Mouse (Mus musculus): ENCODE results near the gene Twf1. TPM values are rescaled to one million over a fixed set of nuclear protein-coding genes. Genes with fewer than 3 reads are reported as not detected.

Twf1 gene
- total and polyA plus RNA-seq, 3 experiments, result 10.4 to 37.0 (median 30.1) TPM

DNA sequence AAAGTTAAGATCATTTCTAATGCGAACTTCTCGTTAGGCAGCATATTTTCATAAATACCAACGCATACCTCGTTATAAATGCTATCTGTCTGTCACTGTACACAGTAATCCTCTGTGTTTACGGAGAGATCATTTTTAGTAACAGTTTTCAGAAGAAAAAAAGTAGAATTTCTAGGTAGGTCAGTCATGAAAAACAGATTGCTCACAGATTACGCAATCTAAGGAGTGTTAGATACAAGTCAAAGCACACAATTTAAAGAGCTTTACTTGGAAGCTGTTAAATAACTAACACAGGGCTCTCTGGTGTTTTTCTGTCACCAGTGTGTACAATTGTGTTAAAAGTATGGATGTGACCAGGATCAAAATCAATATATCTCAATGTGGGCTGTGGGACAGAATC lies 56.7 kb downstream of the Twf1 start:
- no peak for TF ChIP-seq SIN3A (IDR thresholded peaks at IDR 0.05; ENCODE audit: low read length)
- no peak for TF ChIP-seq MAX (IDR thresholded peaks at IDR 0.05; ENCODE audit: low read length)
- TF ChIP-seq ELF1 (IDR thresholded peaks at IDR 0.05; ENCODE audit: low read depth, low read length), result no peak
- TF ChIP-seq MXI1 (IDR thresholded peaks at IDR 0.05; ENCODE audit: low read depth, low read length), result no peak
- no peak for TF ChIP-seq IRF4 (IDR thresholded peaks at IDR 0.05; ENCODE audit: low read depth, low read length)
- no peak for TF ChIP-seq USF1 (IDR thresholded peaks at IDR 0.05; ENCODE audit: low read depth, low read length)
- no peak for TF ChIP-seq CHD1 (IDR thresholded peaks at IDR 0.05; ENCODE audit: low read depth, low read length)
- TF ChIP-seq MAZ (IDR thresholded peaks at IDR 0.05; ENCODE audit: low read depth, low read length), result no peak
- no peak for TF ChIP-seq GABPA (IDR thresholded peaks at IDR 0.05; ENCODE audit: insufficient replicate concordance, low read depth, low read length)
- no peak for TF ChIP-seq HCFC1 (IDR thresholded peaks at IDR 0.05; ENCODE audit: low read depth, low read length)
- TF ChIP-seq ZKSCAN1 (IDR thresholded peaks at IDR 0.05; ENCODE audit: borderline replicate concordance, low read depth, low read length), result no peak
- dilution Hi-C loops (cut with MboI; ENCODE audit: extremely low pct_ligation_motif_present, extremely low pct_unique_long_range_greater_than_20kb, low sequenced_read_pairs), result no loop called here
- H3K4me3 ChIP-seq (replicated peaks in 1 of 3; ENCODE audit: low read depth in 2 of 3, low read length in 2 of 3, poor library complexity in 1 of 3), result no peak overlapping the region

GRCm38 (mm10) chr15:94532306-94532705 lies 57.4 kb downstream of the Twf1 start:
- dilution Hi-C loops (cut with MboI; ENCODE audit: extremely low pct_ligation_motif_present, extremely low pct_unique_long_range_greater_than_20kb, low sequenced_read_pairs) (no loop called here), in situ Hi-C loops (cut with MboI; ENCODE audit: low pct_ligation_motif_present, low pct_unique_long_range_greater_than_20kb, low sequenced_read_pairs) (loop anchor here (10.0 to 25.0 kb wide), 3 partner anchors 170 to 995 kb away; no protein-coding TSS in a partner anchor)
- TF ChIP-seq ETS1 (conservative IDR thresholded peaks at IDR 0.05; ENCODE audit: low read depth, low read length) (no peak), ZNF384 (IDR thresholded peaks at IDR 0.05; ENCODE audit: low read depth, low read length) (no peak), USF1 (IDR thresholded peaks at IDR 0.05; ENCODE audit: low read depth, low read length) (no peak), USF2 (conservative IDR thresholded peaks at IDR 0.05; ENCODE audit: low read depth, low read length) (no peak), RAD21 (IDR thresholded peaks at IDR 0.05; ENCODE audit: low read depth, low read length) (no peak), NRF1 (IDR thresholded peaks at IDR 0.05; ENCODE audit: low read depth, low read length) (no peak), SMC3 (IDR thresholded peaks at IDR 0.05; ENCODE audit: low read depth, low read length) (no peak), ELF1 (IDR thresholded peaks at IDR 0.05; ENCODE audit: low read depth, low read length) (no peak), JUND (conservative IDR thresholded peaks at IDR 0.05; ENCODE audit: low read depth, low read length) (no peak), HCFC1 (IDR thresholded peaks at IDR 0.05; ENCODE audit: low read depth, low read length) (no peak), POLR2AphosphoS2 (IDR thresholded peaks at IDR 0.05; ENCODE audit: low read depth, low read length) (no peak), CTCF (conservative IDR thresholded peaks at IDR 0.05 in 1 of 2, IDR thresholded peaks at IDR 0.05 in 1 of 2; ENCODE audit: low read depth in 2 of 2, low read length in 2 of 2) (no peak), ZC3H11A (IDR thresholded peaks at IDR 0.05; ENCODE audit: low read depth, low read length) (no peak), IRF4 (IDR thresholded peaks at IDR 0.05; ENCODE audit: low read depth, low read length) (no peak), EP300 (IDR thresholded peaks at IDR 0.05; ENCODE audit: low read length) (no peak), UBTF (IDR thresholded peaks at IDR 0.05; ENCODE audit: low read depth, low read length) (no peak), MAX (IDR thresholded peaks at IDR 0.05; ENCODE audit: low read length) (no peak), ZKSCAN1 (IDR thresholded peaks at IDR 0.05; ENCODE audit: borderline replicate concordance, low read depth, low read length) (no peak), CHD1 (IDR thresholded peaks at IDR 0.05; ENCODE audit: low read depth, low read length) (no peak)
- Histone ChIP-seq H3K4me2 (ENCODE audit: insufficient read depth, low read depth, poor library complexity, severe bottlenecking) (no peak overlapping the region), H3K36me3 (replicated peaks in 1 of 2; ENCODE audit: control insufficient read depth in 1 of 2, insufficient read depth in 1 of 2, low read length in 1 of 2) (peaks cover 37 to 77% of the 10 kb centered on the region in 2 experiments), H3K27me3 (replicated peaks) (no peaks in the 10 kb centered on the region), H3K9ac (ENCODE audit: insufficient read depth, low read depth) (no peak overlapping the region), H3K4me1 (ENCODE audit: control insufficient read depth in 1 of 2, insufficient read depth in 2 of 2) (no peaks in the 10 kb centered on the region), H3K79me2 (replicated peaks; ENCODE audit: control insufficient read depth, extremely low read depth, insufficient read depth, poor library complexity, severe bottlenecking) (no peaks in the 10 kb centered on the region), H3K4me3 (replicated peaks in 1 of 3; ENCODE audit: low read depth in 2 of 3, low read length in 2 of 3, poor library complexity in 1 of 3) (no peak overlapping the region), H3K9me3 (replicated peaks; ENCODE audit: low read length) (no peaks in the 10 kb centered on the region), H3K27ac (ENCODE audit: insufficient read depth, low read depth) (no peak overlapping the region)
- DNase-seq (ENCODE audit: extremely low read depth), result no peak

More for the DNA sequence above, 56.7 kb downstream of the Twf1 start:
- in situ Hi-C loops (cut with MboI; ENCODE audit: low pct_ligation_motif_present, low pct_unique_long_range_greater_than_20kb, low sequenced_read_pairs), result loop anchor here (10.0 to 25.0 kb wide), 3 partner anchors 171 to 996 kb away; no protein-coding TSS in a partner anchor
- Histone ChIP-seq H3K9ac (ENCODE audit: insufficient read depth, low read depth) (no peak overlapping the region), H3K27ac (ENCODE audit: insufficient read depth, low read depth) (no peak overlapping the region), H3K4me2 (ENCODE audit: insufficient read depth, low read depth, poor library complexity, severe bottlenecking) (no peak overlapping the region), H3K79me2 (replicated peaks; ENCODE audit: control insufficient read depth, extremely low read depth, insufficient read depth, poor library complexity, severe bottlenecking) (no peaks in the 10 kb centered on the region), H3K36me3 (replicated peaks in 1 of 2; ENCODE audit: control insufficient read depth in 1 of 2, insufficient read depth in 1 of 2, low read length in 1 of 2) (peaks cover 30 to 74% of the 10 kb centered on the region in 2 experiments), H3K9me3 (replicated peaks; ENCODE audit: low read length) (no peaks in the 10 kb centered on the region), H3K4me1 (ENCODE audit: control insufficient read depth in 1 of 2, insufficient read depth in 2 of 2) (peaks cover 0 to 3% of the 10 kb centered on the region in 2 experiments; a peak in 1 of 4 replicates), H3K27me3 (replicated peaks) (no peaks in the 10 kb centered on the region)
- DNase-seq (ENCODE audit: extremely low read depth), result no peak

Data from CH12.LX (cell line).